Mouse (Mus musculus): ENCODE results near the gene Lamc3.

- TF ChIP-seq POLR2A (IDR thresholded peaks at IDR 0.05; ENCODE audit: control insufficient read depth, low read depth, low read length) (no peak), CTCF (IDR thresholded peaks at IDR 0.05; ENCODE audit: control insufficient read depth, insufficient read depth, insufficient replicate concordance, low read depth, low read length) (no peak)
These were observed 76.4 kb downstream of the Lamc3 start for GRCm38 (mm10) chr2:31963491-31963890.

Data from testis, adult 2 months (tissue).